Mouse (Mus musculus): ENCODE measurements at regions not wholly inside any gene's neighbourhood (a gene's known extent, or its start where the extent isn't known, plus 50 kb on each side); places are given as distances from the start of the nearest gene placed in this dataset.
A peak's percentile ranks its signal among the peaks of the same experiment; 100 is the strongest.
"Not testable (repeated sequence)": the region's sequence is repeated elsewhere in the genome, so short reads cannot be mapped to it uniquely, and the experiment has no call there.

GRCm38 (mm10) chr4:145774241-145774761 lies 94.3 kb upstream of the Zfp986 start:
- peak; percentile 5 to 17 for DNase-seq

GRCm38 (mm10) chr4:145774884-145775283 lies 93.7 kb upstream of the Zfp986 start:
- DNase-seq: not testable (repeated sequence)

GRCm38 (mm10) chr4:145776531-145776930 lies 92.1 kb upstream of the Zfp986 start:
- DNase-seq: not testable (repeated sequence)

GRCm38 (mm10) chr4:145781281-145781896 lies 87.2 kb upstream of the Zfp986 start:
- not testable (repeated sequence) for DNase-seq

- not testable (repeated sequence) for DNase-seq
Observed at GRCm38 (mm10) chr4:145814674-145815073, 53.9 kb upstream of the Zfp986 start.

Measured in cerebellum, postnatal 36 days (tissue).